Mouse (Mus musculus): ENCODE data around the gene Cenpm. TPM values are rescaled to one million over a fixed set of nuclear protein-coding genes. Genes with fewer than 3 reads are reported as not detected.
A peak's percentile ranks its signal among the peaks of the same experiment; 100 is the strongest.

Gene Cenpm
- polyA plus RNA-seq, 1 experiment from 2014 or later = 23.2 TPM

DNA sequence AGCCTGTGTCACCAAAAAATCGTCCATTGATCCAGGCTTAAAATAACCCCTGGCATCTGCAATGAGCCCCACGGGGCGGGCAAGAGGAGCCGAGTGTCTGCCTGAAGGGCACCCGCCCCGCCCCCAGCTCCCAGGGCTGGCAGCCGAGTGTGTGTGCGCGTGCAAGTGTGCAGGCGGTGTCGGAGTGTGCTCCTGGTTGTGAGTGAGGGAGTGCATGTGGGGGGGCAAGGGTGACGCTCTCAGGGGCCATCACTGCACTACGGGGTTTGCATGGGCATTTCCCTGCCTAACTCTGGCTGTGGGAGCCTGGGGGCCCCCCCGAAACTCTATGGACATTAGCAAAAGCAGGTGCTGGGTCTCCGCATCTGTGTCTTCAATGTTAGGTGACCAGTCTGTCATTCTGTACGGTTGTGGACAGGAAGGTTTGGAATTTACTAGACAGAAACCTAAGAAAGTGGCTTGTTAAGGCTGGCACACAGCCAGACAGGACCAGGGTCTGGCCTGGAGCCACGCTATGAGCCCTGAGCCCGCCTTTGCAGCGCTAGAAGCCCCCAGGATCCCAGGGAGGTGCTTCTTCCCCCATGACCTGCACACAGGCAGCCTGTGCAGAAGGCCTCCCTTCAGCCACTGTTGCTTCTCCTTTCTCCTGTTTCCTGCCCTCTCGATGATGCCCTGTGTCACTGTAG is 28.3 kb downstream of the Cenpm start:
- Histone ChIP-seq H3K9me3 (ENCODE audit: control insufficient read depth, low read length) (no peaks in the 10 kb centered on the region), H3K4me2 (ENCODE audit: low read length) (no peak overlapping the region), H3K4me3 (replicated peaks; ENCODE audit: low read depth, low read length) (no peak overlapping the region), H3K27ac (replicated peaks; ENCODE audit: low read depth, low read length) (no peak overlapping the region), H3K4me1 (ENCODE audit: control insufficient read depth, insufficient read depth, low read length) (0 out of 2 replicates have a peak, but pooled peaks cover 19% of the 10 kb centered on the region), H3K9ac (replicated peaks; ENCODE audit: low read length) (no peak overlapping the region), H3K27me3 (ENCODE audit: control insufficient read depth, insufficient read depth, low read length) (peaks cover 44% of the 10 kb centered on the region), H3K36me3 (ENCODE audit: control insufficient read depth, insufficient read depth, low read length) (no peaks in the 10 kb centered on the region)
- no peak for DNase-seq
- 39% methylated on average over 20 of the region's 20 CpGs for WGBS
- no peak for ATAC-seq (ENCODE audit: low FRiP score, low TSS enrichment)

GRCm38 (mm10) chr15:82215332-82216046 is 29.1 kb downstream of the Cenpm start:
- no peak overlapping the region for H3K4me3 ChIP-seq (replicated peaks; ENCODE audit: low read depth, low read length)
- 40% methylated on average over 11 of the region's 11 CpGs for WGBS
- no peak overlapping the region for H3K27ac ChIP-seq (replicated peaks; ENCODE audit: low read depth, low read length)
- no peak overlapping the region for H3K9ac ChIP-seq (replicated peaks; ENCODE audit: low read length)
- H3K4me2 ChIP-seq (ENCODE audit: low read length) = no peak overlapping the region
- no peaks in the 10 kb centered on the region for H3K36me3 ChIP-seq (ENCODE audit: control insufficient read depth, insufficient read depth, low read length)
- H3K9me3 ChIP-seq (ENCODE audit: control insufficient read depth, low read length) = no peaks in the 10 kb centered on the region
- DNase-seq (no peak), ATAC-seq (ENCODE audit: low FRiP score, low TSS enrichment) (no peak)
- H3K4me1 ChIP-seq (ENCODE audit: control insufficient read depth, insufficient read depth, low read length) = 0 out of 2 replicates have a peak, but pooled peaks cover 19% of the 10 kb centered on the region
- peaks cover 52% of the 10 kb centered on the region for H3K27me3 ChIP-seq (ENCODE audit: control insufficient read depth, insufficient read depth, low read length)

DNA sequence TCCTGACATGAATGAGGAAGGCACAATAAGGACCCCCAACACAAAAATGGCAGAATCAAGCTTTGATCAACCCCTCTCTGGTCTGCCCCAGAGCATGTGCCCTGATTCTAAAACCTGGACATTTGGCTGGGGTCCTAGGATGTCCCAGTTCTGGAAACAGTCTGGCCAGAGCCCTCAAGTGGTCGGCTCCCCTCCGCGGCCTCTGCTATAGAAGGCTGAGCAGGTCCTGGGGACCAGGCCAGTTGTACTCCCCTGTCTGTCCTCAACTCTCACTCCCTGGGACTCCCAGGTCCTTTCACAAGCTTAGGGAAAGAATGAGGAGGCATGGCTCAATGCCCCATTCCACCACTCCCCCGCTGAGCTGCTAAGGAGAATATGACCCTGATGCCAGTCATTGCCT is 31.3 kb downstream of the Cenpm start:
- H3K9ac ChIP-seq (replicated peaks; ENCODE audit: low read length) = no peak overlapping the region

DNA sequence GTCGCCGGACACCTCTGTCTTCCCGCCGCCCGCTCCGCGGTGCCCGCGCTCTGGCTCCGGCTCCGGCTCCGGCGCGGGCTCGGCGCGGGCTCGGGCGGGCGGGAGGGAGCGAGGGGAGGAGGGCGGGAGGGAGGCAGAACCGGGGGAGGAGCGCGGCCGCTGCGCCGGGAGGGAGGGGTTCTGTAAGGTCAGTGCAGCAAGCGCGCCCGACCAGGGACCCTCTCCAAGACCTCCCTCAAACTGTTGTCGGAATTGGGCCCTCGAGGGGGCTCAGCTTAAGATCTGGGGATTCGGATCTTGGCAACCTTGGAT is 31.8 kb downstream of the Cenpm start, which contains the start of gene Shisa8:
Gene Shisa8 (minus strand): TSS at position 64 of the 312 bp plus-strand sequence.
- under 1% methylated on average over 34 of the region's 34 CpGs for WGBS
- H3K9me3 ChIP-seq (ENCODE audit: control insufficient read depth, low read length) = no peaks in the 10 kb centered on the region
- ATAC-seq (ENCODE audit: low FRiP score, low TSS enrichment) (no peak), DNase-seq (peak; percentile 51)
- no peaks in the 10 kb centered on the region for H3K36me3 ChIP-seq (ENCODE audit: control insufficient read depth, insufficient read depth, low read length)
- H3K9ac ChIP-seq (replicated peaks; ENCODE audit: low read length) = peak within 1 kb of the TSS; percentile 46; the same call in 1 of the 2 replicates
- H3K4me1 ChIP-seq (ENCODE audit: control insufficient read depth, insufficient read depth, low read length) = 0 out of 2 replicates have a peak, but pooled peaks cover 19% of the 10 kb centered on the region
- H3K4me2 ChIP-seq (ENCODE audit: low read length) = peak within 1 kb of the TSS; percentile 65
- H3K27me3 ChIP-seq (ENCODE audit: control insufficient read depth, insufficient read depth, low read length) = peaks cover 67% of the 10 kb centered on the region
- H3K27ac ChIP-seq (replicated peaks; ENCODE audit: low read depth, low read length) = no peak within 1 kb of the TSS
- H3K4me3 ChIP-seq (replicated peaks; ENCODE audit: low read depth, low read length) = peak within 1 kb of the TSS; percentile 40

More for the DNA sequence above, 31.3 kb downstream of the Cenpm start:
- Histone ChIP-seq H3K27ac (replicated peaks; ENCODE audit: low read depth, low read length) (no peak overlapping the region), H3K4me3 (replicated peaks; ENCODE audit: low read depth, low read length) (no peak overlapping the region), H3K9me3 (ENCODE audit: control insufficient read depth, low read length) (no peaks in the 10 kb centered on the region), H3K27me3 (ENCODE audit: control insufficient read depth, insufficient read depth, low read length) (peaks cover 67% of the 10 kb centered on the region), H3K36me3 (ENCODE audit: control insufficient read depth, insufficient read depth, low read length) (no peaks in the 10 kb centered on the region), H3K4me2 (ENCODE audit: low read length) (peak overlapping the region; percentile 65; the same call in 1 of the 2 replicates), H3K4me1 (ENCODE audit: control insufficient read depth, insufficient read depth, low read length) (0 out of 2 replicates have a peak, but pooled peaks cover 19% of the 10 kb centered on the region)
- WGBS = 10% methylated on average over 4 of the region's 4 CpGs
- ATAC-seq (ENCODE audit: low FRiP score, low TSS enrichment) (no peak), DNase-seq (no peak)

DNA sequence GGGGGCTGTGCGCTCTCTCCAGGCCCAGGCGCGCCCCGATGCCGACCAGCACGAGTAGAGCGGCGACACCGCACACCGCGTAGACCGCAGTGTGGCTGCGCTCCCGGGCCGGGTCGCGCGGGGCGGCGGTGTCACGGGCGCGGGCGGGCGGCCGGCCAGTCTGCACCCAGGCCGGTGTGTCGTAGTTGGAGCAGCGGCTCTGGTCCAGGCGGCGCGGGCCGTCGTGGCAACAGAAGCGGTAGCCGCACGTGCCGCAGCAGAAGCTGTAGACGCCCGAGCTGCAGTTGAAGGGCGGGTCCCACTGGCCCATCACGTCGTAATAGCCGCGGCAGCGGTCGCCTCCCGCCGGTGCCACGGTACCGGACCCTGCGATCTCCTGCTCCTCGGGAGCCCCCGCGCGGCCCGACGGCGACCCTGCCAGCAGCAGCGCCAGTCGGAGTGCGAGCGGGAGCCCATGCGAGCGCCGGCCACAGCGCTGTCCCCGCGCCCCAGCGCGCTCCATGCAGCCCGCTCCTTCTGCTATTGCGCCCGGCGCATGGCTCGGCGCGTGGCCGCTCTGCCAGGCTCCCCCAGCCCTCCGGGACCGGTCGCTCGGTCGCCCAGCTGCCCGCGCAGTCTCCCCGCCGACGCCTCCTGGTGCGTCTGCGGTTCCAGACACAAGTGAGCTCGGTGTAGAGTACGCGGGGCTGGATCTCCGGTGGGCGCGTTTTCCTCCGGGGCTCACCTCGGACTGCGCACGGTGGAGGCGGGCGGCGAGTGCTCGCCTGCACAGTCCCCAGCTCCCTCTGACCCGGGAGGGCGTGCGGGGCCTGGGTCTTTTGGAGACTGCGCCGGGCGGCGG is 32.4 kb downstream of the Cenpm start:
- no peak overlapping the region for H3K27ac ChIP-seq (replicated peaks; ENCODE audit: low read depth, low read length)
- H3K9ac ChIP-seq (replicated peaks; ENCODE audit: low read length) = peak overlapping the region; percentile 46; the same call in 1 of the 2 replicates
- H3K4me1 ChIP-seq (ENCODE audit: control insufficient read depth, insufficient read depth, low read length) = peaks cover 20% of the 10 kb centered on the region
- peak overlapping the region; percentile 65 for H3K4me2 ChIP-seq (ENCODE audit: low read length)
- H3K4me3 ChIP-seq (replicated peaks; ENCODE audit: low read depth, low read length) = peak overlapping the region; percentile 40
- no peaks in the 10 kb centered on the region for H3K36me3 ChIP-seq (ENCODE audit: control insufficient read depth, insufficient read depth, low read length)
- WGBS = under 1% methylated on average over 106 of the region's 112 CpGs
- DNase-seq (peak; percentile 64), ATAC-seq (ENCODE audit: low FRiP score, low TSS enrichment) (peak; percentile 38; the same call in 1 of the 2 replicates)
- H3K9me3 ChIP-seq (ENCODE audit: control insufficient read depth, low read length) = no peaks in the 10 kb centered on the region
- H3K27me3 ChIP-seq (ENCODE audit: control insufficient read depth, insufficient read depth, low read length) = peaks cover 70% of the 10 kb centered on the region

DNA sequence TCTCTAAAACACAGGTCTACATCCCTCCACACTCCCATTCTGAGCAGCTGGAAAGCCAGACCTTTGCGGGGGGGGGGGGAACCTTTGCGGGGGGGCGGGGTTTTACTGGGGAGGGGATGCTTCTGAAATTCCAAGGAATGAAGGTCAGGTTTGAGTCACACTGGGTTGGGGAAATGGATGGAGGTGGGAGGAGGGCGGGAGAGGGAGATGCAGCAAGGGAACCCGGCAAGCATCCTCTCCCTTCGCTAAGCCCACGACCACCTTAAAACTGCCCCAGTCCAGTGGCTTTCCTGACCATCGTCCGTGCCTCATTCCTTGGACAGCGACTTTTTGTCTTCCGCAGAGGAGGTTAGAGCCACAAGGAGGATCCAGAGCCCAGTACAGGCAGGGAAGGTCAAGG is 33.3 kb downstream of the Cenpm start:
- peak overlapping the region; percentile 65 for H3K4me2 ChIP-seq (ENCODE audit: low read length)
- H3K36me3 ChIP-seq (ENCODE audit: control insufficient read depth, insufficient read depth, low read length) = peaks cover 2% of the 10 kb centered on the region
- H3K9me3 ChIP-seq (ENCODE audit: control insufficient read depth, low read length) = no peaks in the 10 kb centered on the region
- no peak for ATAC-seq (ENCODE audit: low FRiP score, low TSS enrichment)
- peak overlapping the region; percentile 40 for H3K4me3 ChIP-seq (replicated peaks; ENCODE audit: low read depth, low read length)
- DNase-seq = no peak
- H3K27me3 ChIP-seq (ENCODE audit: control insufficient read depth, insufficient read depth, low read length) = peaks cover 79% of the 10 kb centered on the region
- H3K27ac ChIP-seq (replicated peaks; ENCODE audit: low read depth, low read length) = no peak overlapping the region
- 4% methylated on average over 11 of the region's 11 CpGs for WGBS
- peaks cover 20% of the 10 kb centered on the region for H3K4me1 ChIP-seq (ENCODE audit: control insufficient read depth, insufficient read depth, low read length)
- H3K9ac ChIP-seq (replicated peaks; ENCODE audit: low read length) = no peak overlapping the region

DNA sequence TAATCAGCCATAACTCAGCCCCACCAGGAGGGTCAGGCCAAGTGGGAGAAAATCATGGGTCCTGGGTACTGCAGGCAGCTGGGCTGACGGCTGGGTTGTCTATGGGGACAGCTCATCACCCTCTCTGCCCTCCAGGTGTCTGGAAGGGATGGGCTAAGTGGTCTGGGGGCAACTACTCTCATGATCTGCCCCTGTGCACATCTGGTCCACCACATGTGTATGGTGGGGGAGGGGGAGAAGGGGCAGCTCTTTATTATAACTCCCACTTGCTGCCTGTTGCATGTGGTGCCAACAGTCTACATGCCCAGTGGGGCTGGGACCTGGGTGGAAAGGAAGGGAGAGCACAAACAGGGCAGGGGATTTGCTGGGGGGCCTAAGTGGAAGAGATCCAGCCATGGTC is 33.7 kb downstream of the Cenpm start:
- H3K27ac ChIP-seq (replicated peaks; ENCODE audit: low read depth, low read length) = no peak overlapping the region
- H3K9ac ChIP-seq (replicated peaks; ENCODE audit: low read length) = no peak overlapping the region
- DNase-seq = no peak
- ATAC-seq (ENCODE audit: low FRiP score, low TSS enrichment) = no peak
- peaks cover 80% of the 10 kb centered on the region for H3K27me3 ChIP-seq (ENCODE audit: control insufficient read depth, insufficient read depth, low read length)
- peaks cover 19% of the 10 kb centered on the region for H3K4me1 ChIP-seq (ENCODE audit: control insufficient read depth, insufficient read depth, low read length)
- peaks cover 7% of the 10 kb centered on the region for H3K36me3 ChIP-seq (ENCODE audit: control insufficient read depth, insufficient read depth, low read length)
- WGBS = 35% methylated on average over 1 of the region's 1 CpGs
- H3K4me3 ChIP-seq (replicated peaks; ENCODE audit: low read depth, low read length) = no peak overlapping the region
- no peaks in the 10 kb centered on the region for H3K9me3 ChIP-seq (ENCODE audit: control insufficient read depth, low read length)
- no peak overlapping the region for H3K4me2 ChIP-seq (ENCODE audit: low read length)

- no peak overlapping the region for H3K4me2 ChIP-seq (ENCODE audit: low read length)
- no peaks in the 10 kb centered on the region for H3K9me3 ChIP-seq (ENCODE audit: control insufficient read depth, low read length)
- 78% methylated on average over 13 of the region's 13 CpGs for WGBS
- H3K9ac ChIP-seq (replicated peaks; ENCODE audit: low read length) = no peak overlapping the region
- H3K27ac ChIP-seq (replicated peaks; ENCODE audit: low read depth, low read length) = no peak overlapping the region
- peaks cover 19% of the 10 kb centered on the region for H3K36me3 ChIP-seq (ENCODE audit: control insufficient read depth, insufficient read depth, low read length)
- H3K27me3 ChIP-seq (ENCODE audit: control insufficient read depth, insufficient read depth, low read length) = peaks cover 69% of the 10 kb centered on the region
- no peak for ATAC-seq (ENCODE audit: low FRiP score, low TSS enrichment)
- H3K4me3 ChIP-seq (replicated peaks; ENCODE audit: low read depth, low read length) = no peak overlapping the region
- H3K4me1 ChIP-seq (ENCODE audit: control insufficient read depth, insufficient read depth, low read length) = peaks cover 18% of the 10 kb centered on the region
- no peak for DNase-seq
Measured at GRCm38 (mm10) chr15:82209295-82210050, 35.1 kb downstream of the Cenpm start.

All from midbrain, embryonic 14.5 days (tissue).